Mouse (Mus musculus) heart, embryonic 14.5 days (tissue): ENCODE results near the gene Mrpl45. TPM values are rescaled to one million over a fixed set of nuclear protein-coding genes. Genes with fewer than 3 reads are reported as not detected.
"Not testable (repeated sequence)": the region's sequence is repeated elsewhere in the genome, so short reads cannot be mapped to it uniquely, and the experiment has no call there.

ENCODE experiments used
- ATAC-seq: fragments of 200-750 bp; cut with Nextera tagmentation; 2 replicates; pipeline ENCODE4 v1.8.0; 2017; ENCODE audit warnings: low read depth, moderate TSS enrichment; ENCODE audit not compliant: insufficient number of reproducible peaks, insufficient read depth, low FRiP score
- H3K27ac ChIP-seq, 2 experiments: fragments of 200-500 bp in 1 of 2; fragments of 300-500 bp in 1 of 2; sonication (generic) in 1 of 2; replicated peaks in 1 of 2; 2 replicates each; pipeline ENCODE4 v1.5.1; 2012 to 2014; ENCODE audit warnings: low read depth in 2 of 2, low read length in 2 of 2, control low read depth in 1 of 2, mild to moderate bottlenecking in 1 of 2, mixed read lengths in 1 of 2; ENCODE audit not compliant: control insufficient read depth in 1 of 2, insufficient read depth in 1 of 2
- H3K27me3 ChIP-seq: fragments of 300-500 bp; sonication (generic); 2 replicates; pipeline ENCODE4 v1.6.1; 2014; ENCODE audit warnings: mild to moderate bottlenecking, low read length, control low read depth; ENCODE audit not compliant: control insufficient read depth, insufficient read depth
- H3K36me3 ChIP-seq: fragments of 300-500 bp; sonication (generic); 2 replicates; pipeline ENCODE4 v1.6.1; 2014; ENCODE audit warnings: mild to moderate bottlenecking, control low read depth, low read length, mixed read lengths; ENCODE audit not compliant: control insufficient read depth, insufficient read depth
- H3K4me1 ChIP-seq, 2 experiments: fragments of 200-500 bp in 1 of 2; fragments of 300-500 bp in 1 of 2; sonication (generic) in 1 of 2; 2 replicates each; pipeline ENCODE4 v1.6.1; 2012 to 2014; ENCODE audit warnings: low read length in 2 of 2, control low read depth in 1 of 2, mixed read lengths in 1 of 2; ENCODE audit not compliant: control insufficient read depth in 2 of 2, insufficient read depth in 2 of 2
- H3K4me2 ChIP-seq: fragments of 300-500 bp; sonication (generic); 2 replicates; pipeline ENCODE4 v1.6.1; 2014; ENCODE audit warnings: mild to moderate bottlenecking, low read length
- H3K4me3 ChIP-seq, 2 experiments: fragments of 200-500 bp in 1 of 2; fragments of 300-500 bp in 1 of 2; sonication (generic) in 1 of 2; 2 replicates each; pipeline ENCODE4 v1.5.1; 2012 to 2014; ENCODE audit warnings: low read length in 2 of 2, mild to moderate bottlenecking in 2 of 2, control low read depth in 1 of 2, low read depth in 1 of 2, moderate library complexity in 1 of 2; ENCODE audit not compliant: control insufficient read depth in 1 of 2, insufficient read depth in 1 of 2
- H3K9ac ChIP-seq: fragments of 300-500 bp; sonication (generic); 2 replicates; pipeline ENCODE4 v1.6.1; 2014; ENCODE audit warnings: mild to moderate bottlenecking, low read length
- H3K9me3 ChIP-seq: fragments of 300-500 bp; sonication (generic); 2 replicates; pipeline ENCODE4 v1.6.1; 2016; ENCODE audit warnings: low read length, control low read depth; ENCODE audit not compliant: control insufficient read depth
- WGBS: fragments of 180-500 bp; shearing (Covaris S2); extraction: QIAGEN DNeasy Blood & Tissue Kit; methylation state at CpG from one replicate; pipeline ENCODE4 v1.1.7; 2014; 5-methylcytosine and 5-hydroxymethylcytosine counted together
- polyA plus RNA-seq: library from polyadenylated mRNA; unstranded; fragments of >200 nt; fragmentation: Nextera tagmentation; extraction: Ambion mirVana; gene quantifications from 2 replicates; pipeline ENCODE4 v1.2.1, GENCODE M21; 2014

Gene Mrpl45
- polyA plus RNA-seq = 56.2 and 59.2 TPM in 2 replicates

DNA sequence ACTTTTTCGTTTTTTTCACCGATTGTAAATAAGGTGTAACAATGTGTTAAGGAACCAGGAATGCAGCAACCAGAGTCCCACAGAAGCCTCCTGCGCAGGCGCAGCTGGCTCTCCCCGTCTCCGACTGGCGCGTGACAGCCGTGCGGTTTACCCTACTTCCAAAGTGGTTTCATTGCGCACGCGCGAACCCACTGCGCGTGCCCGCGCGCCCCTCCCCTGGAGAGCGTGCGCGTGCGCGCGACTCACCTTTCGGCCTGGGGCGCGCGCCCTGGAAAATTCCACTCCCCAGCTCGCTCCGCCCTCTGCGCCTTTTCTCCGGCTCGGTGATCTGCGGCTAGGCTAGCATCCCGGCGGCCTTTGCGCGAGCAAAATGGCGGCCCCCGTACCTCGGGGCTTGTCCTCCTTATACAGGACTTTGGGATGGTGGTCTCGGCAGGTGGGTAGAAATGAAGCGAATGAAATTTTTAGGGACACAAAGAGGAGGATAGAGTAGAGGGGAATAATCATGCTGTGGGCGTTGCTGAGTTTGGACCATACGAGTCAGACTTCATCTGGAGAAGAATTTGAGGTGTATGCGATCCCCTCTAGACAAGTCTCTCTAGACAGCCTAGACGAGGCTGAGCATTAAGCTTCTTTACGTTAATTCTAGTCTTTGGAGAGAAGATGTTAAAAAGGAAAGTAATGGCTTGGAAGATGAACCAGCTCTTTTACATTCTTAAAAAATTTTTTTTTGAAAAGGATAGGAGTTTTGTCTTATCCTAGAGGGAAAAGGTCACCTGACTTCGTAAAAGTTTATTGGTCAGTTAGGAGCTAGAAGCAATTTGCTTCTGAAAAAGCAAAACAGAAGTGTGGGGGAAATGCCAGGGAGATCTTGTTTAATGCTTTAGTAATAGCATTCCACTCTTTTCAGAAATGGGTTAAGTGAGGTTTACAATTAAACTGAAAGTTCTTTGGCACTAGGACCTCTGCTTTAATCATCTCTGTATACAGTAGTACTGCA, at the start of gene Mrpl45:
Gene Mrpl45, plus strand, starts transcription at position 213 of the 1,000 bp plus-strand sequence.
- H3K4me1 ChIP-seq = peaks cover 1 to 9% of the 10 kb centered on the region in 2 experiments
- H3K36me3 ChIP-seq = peaks cover 22% of the 10 kb centered on the region
- peak; percentile 93 for ATAC-seq
- peak within 1 kb of the TSS; percentile 50 to 55 for H3K4me3 ChIP-seq
- no peaks in the 10 kb centered on the region for H3K9me3 ChIP-seq
- H3K4me2 ChIP-seq = peak within 1 kb of the TSS; percentile 62
- H3K27ac ChIP-seq = peak within 1 kb of the TSS; percentile 37 to 75
- under 1% methylated on average over 50 of the region's 50 CpGs for WGBS
- H3K27me3 ChIP-seq = no peaks in the 10 kb centered on the region
- peak within 1 kb of the TSS; percentile 78 for H3K9ac ChIP-seq

DNA sequence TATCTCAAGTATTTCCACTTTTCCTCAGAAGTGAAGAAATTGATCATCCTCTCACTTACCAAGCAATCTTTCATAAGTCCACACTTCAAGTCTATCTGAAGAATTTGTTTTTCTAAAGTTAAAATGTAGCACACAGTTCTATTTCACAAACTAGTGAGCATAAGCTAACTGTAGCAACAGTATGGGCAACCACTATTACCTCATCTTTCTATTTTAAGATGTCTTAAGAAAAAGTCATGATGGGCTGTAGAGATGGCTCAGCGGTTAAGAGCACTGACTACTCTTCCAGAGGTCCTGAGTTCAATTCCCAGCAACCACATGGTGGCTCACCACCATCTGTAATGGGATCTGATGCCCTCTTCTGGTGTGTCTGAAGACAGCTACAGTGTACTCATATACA, 49.0 kb upstream of the Mrpl45 start:
- not testable (repeated sequence) for H3K4me1 ChIP-seq, H3K27me3 ChIP-seq, H3K9me3 ChIP-seq, H3K4me3 ChIP-seq, H3K27ac ChIP-seq, H3K9ac ChIP-seq, H3K4me2 ChIP-seq, ATAC-seq
- H3K36me3 ChIP-seq = peaks cover 34% of the 10 kb centered on the region
- WGBS = 76% methylated on average over 1 of the region's 1 CpGs

DNA sequence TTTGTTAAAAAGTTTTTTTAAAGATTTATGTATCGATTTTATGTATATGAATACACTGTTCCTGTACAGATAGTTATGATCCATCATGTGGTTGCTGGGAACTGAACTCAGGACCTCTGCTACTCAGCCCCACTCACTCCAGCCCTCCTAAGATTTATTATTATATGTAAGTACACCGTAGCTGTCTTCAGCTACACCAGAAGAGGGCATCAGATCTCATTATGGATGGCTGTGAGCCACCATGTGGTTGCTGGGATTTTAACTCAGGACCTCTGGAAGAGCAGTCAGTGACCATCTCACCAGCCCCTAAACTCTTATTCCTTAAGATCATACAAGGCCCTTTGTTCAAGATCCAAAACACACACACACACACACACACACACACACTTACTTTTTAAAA, 45.5 kb upstream of the Mrpl45 start:
- WGBS = 74% methylated on average over 2 of the region's 2 CpGs
- not testable (repeated sequence) for H3K27me3 ChIP-seq, H3K27ac ChIP-seq

DNA sequence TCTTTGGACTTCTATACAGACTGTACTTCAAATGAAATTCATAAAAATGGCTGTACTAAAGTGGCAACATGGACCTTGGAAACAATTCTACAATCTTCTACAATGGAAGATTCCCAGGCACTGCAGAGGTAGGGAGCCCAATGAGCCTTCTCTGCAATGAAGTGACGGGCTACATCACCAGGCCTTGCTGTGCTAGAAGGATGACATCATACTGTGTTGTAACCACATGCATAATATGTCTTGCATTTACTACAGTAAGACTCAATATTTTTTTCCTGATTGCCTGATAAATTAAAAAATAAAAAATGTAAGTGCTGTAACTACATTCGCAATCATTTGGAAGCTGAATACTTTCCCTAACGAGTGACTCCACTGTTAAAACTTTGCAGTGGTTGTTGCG, 42.7 kb upstream of the Mrpl45 start:
- Histone ChIP-seq H3K9me3 (no peaks in the 10 kb centered on the region), H3K27ac (no peak overlapping the region; a peak in 1 of 4 replicates), H3K4me3 (no peak overlapping the region), H3K27me3 (no peaks in the 10 kb centered on the region), H3K36me3 (no peaks in the 10 kb centered on the region), H3K4me1 (peaks cover 3 to 12% of the 10 kb centered on the region in 2 experiments; a peak in 3 of 4 replicates), H3K4me2 (no peak overlapping the region), H3K9ac (no peak overlapping the region)
- WGBS = 93% methylated on average over 4 of the region's 4 CpGs
- ATAC-seq = no peak

More for the DNA sequence above, 45.5 kb upstream of the Mrpl45 start:
- not testable (repeated sequence) for H3K9ac ChIP-seq, H3K4me3 ChIP-seq, H3K9me3 ChIP-seq, ATAC-seq, H3K4me1 ChIP-seq, H3K4me2 ChIP-seq
- peaks cover 19% of the 10 kb centered on the region for H3K36me3 ChIP-seq

DNA sequence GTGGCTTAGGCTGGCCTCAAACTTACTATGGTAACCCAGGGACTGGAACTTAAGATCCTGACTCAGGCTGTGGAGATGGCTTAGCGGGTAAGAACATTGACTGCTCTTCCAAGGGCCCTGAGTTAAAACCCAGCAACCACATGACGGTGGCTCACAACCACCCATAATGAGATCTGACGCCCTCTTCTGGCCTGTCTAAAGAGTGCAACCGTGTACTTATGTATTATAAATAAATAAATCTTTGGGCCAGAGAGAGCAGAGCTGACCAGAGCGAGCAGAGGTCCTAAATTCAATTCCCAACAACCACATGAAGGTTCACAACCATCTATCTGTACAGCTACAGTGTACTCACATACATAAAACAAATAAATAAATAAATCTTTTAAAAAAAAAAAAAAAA, 41.9 kb upstream of the Mrpl45 start:
- no peaks in the 10 kb centered on the region for H3K9me3 ChIP-seq
- H3K9ac ChIP-seq = no peak overlapping the region
- WGBS = 82% methylated on average over 5 of the region's 5 CpGs
- ATAC-seq = no peak
- no peak overlapping the region for H3K27ac ChIP-seq
- H3K4me3 ChIP-seq = no peak overlapping the region
- H3K27me3 ChIP-seq = no peaks in the 10 kb centered on the region
- no peaks in the 10 kb centered on the region for H3K36me3 ChIP-seq
- no peak overlapping the region for H3K4me2 ChIP-seq
- H3K4me1 ChIP-seq = peaks cover 3 to 20% of the 10 kb centered on the region in 2 experiments; a peak in 3 of 4 replicates

DNA sequence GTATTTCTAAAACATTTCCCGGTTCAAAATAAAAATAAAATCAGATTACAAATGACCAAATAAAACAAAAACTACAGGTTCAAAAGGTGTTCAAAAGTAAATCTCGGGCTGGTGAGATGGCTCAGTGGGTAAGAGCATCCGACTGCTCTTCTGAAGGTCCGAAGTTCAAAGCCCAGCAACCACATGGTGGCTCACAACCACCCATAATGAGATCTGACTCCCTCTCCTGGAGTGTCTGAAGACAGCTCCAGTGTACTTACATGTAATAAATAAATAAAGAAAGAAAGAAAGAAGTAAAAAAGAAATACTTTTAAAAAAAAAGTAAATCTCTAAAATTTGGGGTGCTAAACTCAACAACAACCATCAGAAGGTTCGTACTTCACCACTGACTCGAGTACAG, 40.6 kb upstream of the Mrpl45 start:
- not testable (repeated sequence) for H3K9ac ChIP-seq, H3K27me3 ChIP-seq, H3K4me3 ChIP-seq, H3K9me3 ChIP-seq, H3K36me3 ChIP-seq, ATAC-seq, H3K27ac ChIP-seq, H3K4me2 ChIP-seq
- WGBS = 95% methylated on average over 6 of the region's 6 CpGs
- H3K4me1 ChIP-seq = peaks cover 3 to 25% of the 10 kb centered on the region in 2 experiments; a peak in 3 of 4 replicates

DNA sequence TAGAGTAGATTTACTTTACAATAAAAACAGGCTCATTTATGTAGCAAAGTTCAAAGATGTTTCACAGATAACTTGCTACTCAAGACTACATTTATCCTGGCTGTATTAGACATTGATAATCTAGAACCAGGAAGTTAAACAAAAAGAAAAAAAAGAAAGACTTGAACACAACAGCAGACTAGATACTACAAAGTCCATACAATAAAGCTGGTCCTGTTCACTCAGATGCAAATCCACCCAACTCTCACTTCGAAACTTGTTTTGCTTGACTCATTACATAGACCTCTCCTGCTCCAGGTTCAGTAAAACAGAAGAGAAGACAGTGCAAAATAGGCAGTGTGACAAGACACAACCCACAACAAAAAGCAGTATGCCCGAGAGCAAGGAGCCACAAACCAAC, 40.2 kb upstream of the Mrpl45 start:
- Histone ChIP-seq H3K9ac (no peak overlapping the region), H3K4me1 (peaks cover 3 to 25% of the 10 kb centered on the region in 2 experiments; a peak in 3 of 4 replicates), H3K9me3 (no peaks in the 10 kb centered on the region), H3K27me3 (no peaks in the 10 kb centered on the region), H3K4me3 (no peak overlapping the region), H3K4me2 (no peak overlapping the region), H3K27ac (no peak overlapping the region), H3K36me3 (no peaks in the 10 kb centered on the region)
- no peak for ATAC-seq
- WGBS = 87% methylated on average over 2 of the region's 2 CpGs
